Mouse (Mus musculus): ENCODE measurements around the gene Arhgef28. TPM values are rescaled to one million over a fixed set of nuclear protein-coding genes. Genes with fewer than 3 reads are reported as not detected.

Gene Arhgef28
- total RNA-seq, 2 experiments from 2014 or later = 37.4 to 40.7 TPM

DNA sequence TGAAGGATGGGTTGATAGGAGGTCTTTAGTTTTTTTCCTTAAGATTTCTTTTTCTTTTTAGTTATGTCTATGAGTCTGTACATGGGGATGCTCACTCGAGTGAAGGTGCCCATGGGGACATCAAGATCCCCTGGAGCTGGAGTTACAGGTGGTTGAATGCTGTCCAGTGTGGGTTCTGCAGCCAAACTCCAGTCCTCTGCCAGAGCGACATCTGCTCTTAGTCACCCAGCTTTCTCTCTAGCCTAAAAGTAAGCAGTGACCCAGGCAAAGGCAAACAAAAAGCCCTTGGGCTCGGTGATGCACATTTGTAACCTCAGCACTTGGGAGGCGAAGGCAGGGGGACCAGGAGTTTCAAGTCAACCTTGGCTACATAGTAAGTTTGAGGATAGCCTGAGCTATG, 232.3 kb downstream of the Arhgef28 start:
- Histone ChIP-seq H3K4me3 (no peak overlapping the region), H3K27ac (no peak overlapping the region)
- no peak for TF ChIP-seq CTCF (IDR thresholded peaks at IDR 0.05)
- DNase-seq (ENCODE audit: extremely low spot score in 1 of 2, low spot score in 2 of 2) = no peak
- intact Hi-C loops (cut with DNase I) = no loop called here

DNA sequence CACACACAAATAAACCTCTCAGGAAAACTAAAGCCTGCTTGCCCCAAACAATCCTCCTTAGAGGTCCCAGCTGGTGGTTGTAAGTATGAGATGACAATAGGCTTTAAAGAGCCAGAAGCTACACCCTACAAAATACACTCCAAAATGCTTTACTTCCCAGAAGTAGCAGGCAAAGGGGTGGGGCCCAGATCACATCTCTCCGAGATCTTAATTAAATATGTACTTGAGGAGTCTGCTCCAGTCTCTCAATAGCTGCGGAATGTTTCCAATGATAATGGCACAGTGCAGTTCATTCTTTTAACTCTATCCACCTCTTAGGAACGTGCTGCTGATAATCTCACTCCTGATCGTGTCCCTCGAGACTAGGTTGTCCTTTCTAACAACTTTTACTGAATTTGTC, 240.2 kb downstream of the Arhgef28 start:
- H3K27ac ChIP-seq = no peak overlapping the region
- H3K4me3 ChIP-seq = no peak overlapping the region
- no peak for DNase-seq (ENCODE audit: extremely low spot score in 1 of 2, low spot score in 2 of 2)
- TF ChIP-seq CTCF (IDR thresholded peaks at IDR 0.05) = no peak
- intact Hi-C loops (cut with DNase I) = no loop called here

DNA sequence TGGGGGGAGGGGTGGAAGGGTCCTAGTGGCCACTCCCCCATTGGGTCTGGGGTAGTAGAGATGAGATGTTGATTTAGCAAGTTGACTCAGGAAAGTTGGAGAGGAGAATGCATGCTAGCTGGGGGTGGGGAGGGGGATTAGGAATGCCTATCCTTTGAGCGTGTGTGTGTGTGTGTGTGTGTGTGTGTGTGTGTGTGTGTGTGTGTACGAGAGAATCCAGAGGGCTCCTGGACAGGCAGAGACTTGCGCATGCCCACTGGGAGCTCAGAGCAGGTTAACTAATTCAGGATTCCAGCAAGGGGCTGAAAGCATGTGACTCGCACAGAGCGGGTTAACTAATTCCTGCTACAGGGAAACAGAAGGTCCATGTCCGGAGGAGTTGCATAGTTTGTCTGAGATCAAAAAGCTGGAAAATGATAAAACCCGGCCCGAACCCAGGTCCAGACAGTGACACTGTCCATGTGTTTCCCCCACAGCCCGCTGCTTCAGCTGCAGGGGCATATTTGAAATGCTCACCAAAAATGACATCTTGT, 241.3 kb downstream of the Arhgef28 start:
- intact Hi-C loops (cut with DNase I) = no loop called here
- no peak overlapping the region for H3K4me3 ChIP-seq
- no peak for DNase-seq (ENCODE audit: extremely low spot score in 1 of 2, low spot score in 2 of 2)
- no peak for TF ChIP-seq CTCF (IDR thresholded peaks at IDR 0.05)
- H3K27ac ChIP-seq = no peak overlapping the region

GRCm38 (mm10) chr13:97960142-97960541, 246.1 kb downstream of the Arhgef28 start:
- no peak overlapping the region for H3K27ac ChIP-seq
- no peak overlapping the region for H3K4me3 ChIP-seq
- intact Hi-C loops (cut with DNase I) = no loop called here
- TF ChIP-seq CTCF (IDR thresholded peaks at IDR 0.05) = no peak
- DNase-seq (ENCODE audit: extremely low spot score in 1 of 2, low spot score in 2 of 2) = no peak

- peak in 1 of 2 experiments; percentile 42 for DNase-seq (ENCODE audit: extremely low spot score in 1 of 2, low spot score in 2 of 2)
- Histone ChIP-seq H3K4me3 (0 out of 2 replicates have a peak overlapping the region, but pooled peaks have one; percentile 9), H3K27ac (peak overlapping the region; percentile 42; the same call in 1 of the 2 replicates)
- TF ChIP-seq CTCF (IDR thresholded peaks at IDR 0.05) = no peak
- intact Hi-C loops (cut with DNase I) = no loop called here
These were observed 246.8 kb downstream of the Arhgef28 start for GRCm38 (mm10) chr13:97959394-97959888.

GRCm38 (mm10) chr13:97955759-97956158, 250.5 kb downstream of the Arhgef28 start:
- no peak overlapping the region for H3K27ac ChIP-seq
- no peak for DNase-seq (ENCODE audit: extremely low spot score in 1 of 2, low spot score in 2 of 2)
- intact Hi-C loops (cut with DNase I) = no loop called here
- TF ChIP-seq CTCF (IDR thresholded peaks at IDR 0.05) = no peak
- no peak overlapping the region for H3K4me3 ChIP-seq

DNA sequence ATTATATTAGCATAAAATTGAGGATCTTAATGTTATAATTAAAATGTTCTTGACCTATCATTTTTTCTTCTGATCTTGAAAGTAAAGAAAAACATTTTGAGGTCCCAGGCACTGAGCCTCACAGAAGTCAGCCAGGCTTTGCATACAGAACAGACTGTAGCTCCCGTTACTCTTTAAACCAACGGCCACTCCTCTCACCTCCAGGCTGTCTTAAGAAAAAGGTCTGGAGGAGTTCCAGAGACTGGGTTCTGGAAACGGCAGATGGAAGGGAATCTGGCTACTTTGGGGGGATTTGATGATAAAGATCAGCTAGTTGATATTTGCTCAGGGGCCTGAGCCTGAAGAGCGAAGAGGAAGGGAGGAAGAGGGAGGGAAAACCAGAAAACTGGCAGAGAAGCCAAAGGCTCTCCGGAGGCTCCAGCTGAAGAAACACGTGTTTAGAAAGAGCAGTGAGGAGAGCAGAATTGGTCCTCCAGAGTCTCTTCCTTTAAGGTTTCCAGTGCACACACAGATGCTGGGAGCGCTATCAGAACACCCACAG, 251.2 kb downstream of the Arhgef28 start:
- no peak for TF ChIP-seq CTCF (IDR thresholded peaks at IDR 0.05)
- intact Hi-C loops (cut with DNase I) = loop anchor here (5.0 kb wide), 1 partner anchor 52 kb away; no protein-coding TSS in a partner anchor
- no peak for DNase-seq (ENCODE audit: extremely low spot score in 1 of 2, low spot score in 2 of 2)

DNA sequence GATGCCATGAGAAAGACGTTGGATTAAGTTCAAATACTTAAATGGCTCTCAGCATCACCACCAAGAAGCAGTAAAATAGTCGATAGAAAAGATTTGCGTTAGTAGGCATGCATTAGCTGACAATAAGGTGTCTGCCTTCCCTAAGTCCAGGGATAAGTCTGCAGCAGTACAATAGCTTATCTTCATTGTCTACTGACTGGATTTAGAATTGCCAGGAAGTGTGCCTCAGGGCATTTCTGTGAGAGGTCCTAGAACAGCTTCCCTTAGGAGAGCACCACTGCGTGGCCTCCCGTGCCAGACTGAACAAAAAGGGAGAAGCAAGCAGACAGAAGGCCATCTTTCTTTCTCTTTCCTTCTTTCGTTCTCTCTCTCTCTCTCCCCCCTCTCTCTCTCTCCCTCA, 252.2 kb downstream of the Arhgef28 start:
- no peak for DNase-seq (ENCODE audit: extremely low spot score in 1 of 2, low spot score in 2 of 2)
- no peak for TF ChIP-seq CTCF (IDR thresholded peaks at IDR 0.05)
- Histone ChIP-seq H3K27ac (no peak overlapping the region), H3K4me3 (no peak overlapping the region)
- intact Hi-C loops (cut with DNase I) = loop anchor here (5.0 kb wide), 1 partner anchor 53 kb away; no protein-coding TSS in a partner anchor

More for the DNA sequence above, 251.2 kb downstream of the Arhgef28 start:
- no peak overlapping the region for H3K4me3 ChIP-seq
- H3K27ac ChIP-seq = no peak overlapping the region

- no peak for TF ChIP-seq CTCF (IDR thresholded peaks at IDR 0.05)
- no peak for DNase-seq (ENCODE audit: extremely low spot score in 1 of 2, low spot score in 2 of 2)
- intact Hi-C loops (cut with DNase I) = loop anchor here (5.0 kb wide), 1 partner anchor 54 kb away; no protein-coding TSS in a partner anchor
- H3K27ac ChIP-seq = no peak overlapping the region
- no peak overlapping the region for H3K4me3 ChIP-seq
These were observed 252.7 kb downstream of the Arhgef28 start for GRCm38 (mm10) chr13:97953526-97953925.

GRCm38 (mm10) chr13:97948856-97949255, 257.4 kb downstream of the Arhgef28 start:
- Histone ChIP-seq H3K4me3 (no peak overlapping the region), H3K27ac (no peak overlapping the region)
- intact Hi-C loops (cut with DNase I) = no loop called here
- DNase-seq (ENCODE audit: extremely low spot score in 1 of 2, low spot score in 2 of 2) = no peak
- TF ChIP-seq CTCF (IDR thresholded peaks at IDR 0.05) = no peak

GRCm38 (mm10) chr13:97947598-97947997, 258.6 kb downstream of the Arhgef28 start:
- intact Hi-C loops (cut with DNase I) = no loop called here

DNA sequence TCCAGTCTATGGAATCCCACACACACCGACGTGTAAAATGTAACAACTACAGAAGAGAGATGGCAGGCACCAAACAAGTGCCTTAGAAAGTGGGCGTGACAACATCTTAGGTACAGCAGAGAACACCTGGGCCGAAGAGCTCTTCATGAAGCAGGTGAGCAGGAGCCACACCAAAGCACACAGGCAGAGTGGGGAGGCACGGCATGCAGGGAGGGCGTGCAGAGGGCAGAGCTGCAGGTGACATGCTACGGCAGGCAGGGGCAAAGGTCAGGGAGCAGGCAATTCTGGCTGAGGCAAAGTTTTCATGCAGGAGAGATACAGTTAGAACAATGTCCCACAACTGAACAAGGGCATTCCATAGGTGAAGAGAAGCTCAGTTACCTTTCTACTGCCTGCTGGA, 259.8 kb downstream of the Arhgef28 start:
- intact Hi-C loops (cut with DNase I) = no loop called here
- no peak for TF ChIP-seq CTCF (IDR thresholded peaks at IDR 0.05)
- no peak overlapping the region for H3K4me3 ChIP-seq
- no peak for DNase-seq (ENCODE audit: extremely low spot score in 1 of 2, low spot score in 2 of 2)
- H3K27ac ChIP-seq = no peak overlapping the region

More at GRCm38 (mm10) chr13:97947598-97947997, 258.6 kb downstream of the Arhgef28 start:
- TF ChIP-seq CTCF (IDR thresholded peaks at IDR 0.05) = no peak
- no peak overlapping the region for H3K4me3 ChIP-seq
- H3K27ac ChIP-seq = no peak overlapping the region
- DNase-seq (ENCODE audit: extremely low spot score in 1 of 2, low spot score in 2 of 2) = no peak
